Mouse (Mus musculus) ES-Bruce4 (cell line): ENCODE measurements at regions not wholly inside any gene's neighbourhood (a gene's known extent, or its start where the extent isn't known, plus 50 kb on each side); places are given as distances from the start of the nearest gene placed in this dataset.

ENCODE experiments used
- CTCF ChIP-seq: IDR thresholded peaks from one replicate; pipeline ENCODE4 v1.8.1; 2011; ENCODE audit warnings: low read depth, low read length
- EP300 ChIP-seq: IDR thresholded peaks from 2 replicates; pipeline ENCODE4 v1.6.1; 2011; ENCODE audit warnings: low read depth, low read length; ENCODE audit not compliant: insufficient read depth
- POLR2A ChIP-seq: IDR thresholded peaks from one replicate; pipeline ENCODE4 v1.8.1; 2011; ENCODE audit warnings: low read length; ENCODE audit not compliant: insufficient read depth

DNA sequence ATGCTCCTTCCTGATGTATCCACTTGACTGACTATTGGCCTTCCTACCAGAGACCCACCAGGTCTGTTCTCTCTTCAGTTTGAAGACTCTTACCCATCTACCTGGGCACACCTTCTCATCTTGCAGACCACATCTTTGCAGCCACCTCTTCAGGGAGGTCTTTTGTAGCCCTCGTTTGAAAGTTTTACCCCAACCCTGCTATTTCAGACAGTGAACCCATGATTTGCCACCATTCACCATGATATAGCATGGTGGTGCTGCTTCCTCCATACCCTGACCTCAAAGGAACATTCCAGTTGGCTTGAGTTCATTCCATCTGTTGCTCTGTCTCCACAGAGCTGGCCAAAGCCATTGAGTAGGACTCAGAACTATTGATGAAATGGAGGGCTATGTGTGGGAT lies 605.5 kb downstream of the Zfp706 start:
- no peak for TF ChIP-seq CTCF
- no peak for TF ChIP-seq POLR2A
- no peak for TF ChIP-seq EP300
